Mouse (Mus musculus): ENCODE measurements around the gene Calhm3. TPM values are rescaled to one million over a fixed set of nuclear protein-coding genes. Genes with fewer than 3 reads are reported as not detected.

The Calhm3 gene
- polyA plus RNA-seq (2014; fragmentation: Nextera tagmentation; extraction: Ambion mirVana) = not detected in 2 replicates

DNA sequence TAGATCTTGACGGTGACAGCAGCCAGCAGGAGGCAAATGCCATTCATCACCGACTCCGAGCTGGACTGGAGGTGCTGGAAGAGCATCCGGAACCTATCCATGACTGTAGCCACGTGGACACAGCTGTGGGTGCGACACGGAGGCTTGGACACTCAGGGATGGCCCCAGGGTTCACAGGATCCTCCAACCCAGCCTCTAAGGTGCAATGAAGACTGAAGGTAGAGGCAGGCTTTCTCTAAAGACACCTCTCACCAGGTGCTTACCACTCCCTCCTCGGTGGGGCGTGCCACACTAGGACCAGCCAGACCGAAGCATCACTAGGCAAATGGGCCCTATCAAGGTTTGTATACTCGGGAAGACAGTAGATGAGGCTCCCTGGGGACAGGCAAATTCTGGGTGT, at the start of gene Calhm3:
Calhm3 (minus strand) TSS at position 101 of the 400 bp plus-strand sequence.
- ATAC-seq (ENCODE audit: low FRiP score, low TSS enrichment) = no peak
- no peak within 1 kb of the TSS for H3K27ac ChIP-seq (ENCODE audit: low read depth, low read length)
- H3K9ac ChIP-seq (ENCODE audit: low read depth, low read length) = no peak within 1 kb of the TSS
- no peaks in the 10 kb centered on the region for H3K9me3 ChIP-seq (ENCODE audit: control insufficient read depth, low read length)
- no peak within 1 kb of the TSS for H3K4me2 ChIP-seq (replicated peaks; ENCODE audit: low read depth, low read length)
- H3K36me3 ChIP-seq (ENCODE audit: control insufficient read depth, insufficient read depth, low read length) = no peaks in the 10 kb centered on the region
- H3K27me3 ChIP-seq (ENCODE audit: control insufficient read depth, insufficient read depth, low read length) = no peaks in the 10 kb centered on the region
- no peak within 1 kb of the TSS for H3K4me3 ChIP-seq (ENCODE audit: low read length)
- no peaks in the 10 kb centered on the region for H3K4me1 ChIP-seq (ENCODE audit: control insufficient read depth, insufficient read depth, low read length)
- 79% methylated on average over 11 of the region's 11 CpGs for WGBS

- Histone ChIP-seq H3K27ac (ENCODE audit: low read depth, low read length) (no peak overlapping the region), H3K4me1 (ENCODE audit: control insufficient read depth, insufficient read depth, low read length) (peaks cover 8% of the 10 kb centered on the region; the same call in 1 of the 2 replicates), H3K9me3 (ENCODE audit: control insufficient read depth, low read length) (no peaks in the 10 kb centered on the region), H3K9ac (ENCODE audit: low read depth, low read length) (no peak overlapping the region), H3K36me3 (ENCODE audit: control insufficient read depth, insufficient read depth, low read length) (no peaks in the 10 kb centered on the region), H3K27me3 (ENCODE audit: control insufficient read depth, insufficient read depth, low read length) (no peaks in the 10 kb centered on the region), H3K4me3 (ENCODE audit: low read length) (no peak overlapping the region), H3K4me2 (replicated peaks; ENCODE audit: low read depth, low read length) (no peak overlapping the region)
- WGBS = 100% methylated on average over 1 of the region's 1 CpGs
- no peak for ATAC-seq (ENCODE audit: low FRiP score, low TSS enrichment)
These were observed 48.6 kb upstream of the Calhm3 start for GRCm38 (mm10) chr19:47206126-47206525.

DNA sequence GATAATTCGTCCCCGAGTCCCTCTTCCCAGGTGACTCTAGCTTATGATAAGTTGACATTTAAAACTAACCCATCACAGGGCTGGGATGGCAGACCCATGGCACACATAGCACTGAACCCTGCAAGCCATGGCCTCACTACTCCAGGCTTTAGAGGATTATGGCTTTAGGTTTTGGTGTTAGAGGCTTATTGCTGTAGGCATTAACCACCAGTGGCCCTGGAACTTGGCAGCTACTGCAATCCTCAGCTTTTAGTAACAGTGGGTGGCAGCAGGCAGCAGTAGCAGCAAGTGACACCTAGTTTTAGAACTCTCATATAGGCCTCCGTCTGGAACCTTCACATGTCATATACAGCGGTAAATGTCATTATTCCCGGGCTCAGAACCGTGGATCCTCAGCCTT, 47.1 kb upstream of the Calhm3 start:
- Histone ChIP-seq H3K9ac (ENCODE audit: low read depth, low read length) (no peak overlapping the region), H3K4me2 (replicated peaks; ENCODE audit: low read depth, low read length) (no peak overlapping the region), H3K36me3 (ENCODE audit: control insufficient read depth, insufficient read depth, low read length) (no peaks in the 10 kb centered on the region), H3K27ac (ENCODE audit: low read depth, low read length) (no peak overlapping the region), H3K27me3 (ENCODE audit: control insufficient read depth, insufficient read depth, low read length) (no peaks in the 10 kb centered on the region), H3K4me1 (ENCODE audit: control insufficient read depth, insufficient read depth, low read length) (peaks cover 8% of the 10 kb centered on the region; the same call in 1 of the 2 replicates), H3K9me3 (ENCODE audit: control insufficient read depth, low read length) (no peaks in the 10 kb centered on the region), H3K4me3 (ENCODE audit: low read length) (no peak overlapping the region)
- ATAC-seq (ENCODE audit: low FRiP score, low TSS enrichment) = no peak
- 86% methylated on average over 6 of the region's 6 CpGs for WGBS

- no peaks in the 10 kb centered on the region for H3K36me3 ChIP-seq (ENCODE audit: control insufficient read depth, insufficient read depth, low read length)
- H3K9me3 ChIP-seq (ENCODE audit: control insufficient read depth, low read length) = no peaks in the 10 kb centered on the region
- H3K27me3 ChIP-seq (ENCODE audit: control insufficient read depth, insufficient read depth, low read length) = no peaks in the 10 kb centered on the region
- 94% methylated on average over 6 of the region's 6 CpGs for whole genome bisulfite sequencing
- no peak overlapping the region for H3K27ac ChIP-seq (ENCODE audit: low read depth, low read length)
- no peak overlapping the region for H3K4me3 ChIP-seq (ENCODE audit: low read length)
- H3K9ac ChIP-seq (ENCODE audit: low read depth, low read length) = no peak overlapping the region
- H3K4me1 ChIP-seq (ENCODE audit: control insufficient read depth, insufficient read depth, low read length) = peaks cover 8% of the 10 kb centered on the region; the same call in 1 of the 2 replicates
- no peak overlapping the region for H3K4me2 ChIP-seq (replicated peaks; ENCODE audit: low read depth, low read length)
- ATAC-seq (ENCODE audit: low FRiP score, low TSS enrichment) = no peak
These were observed 45.5 kb upstream of the Calhm3 start for GRCm38 (mm10) chr19:47203042-47203441.

GRCm38 (mm10) chr19:47202429-47202828, 44.9 kb upstream of the Calhm3 start:
- ATAC-seq (ENCODE audit: low FRiP score, low TSS enrichment) = peak; percentile 55; the same call in 1 of the 2 replicates
- Histone ChIP-seq H3K9ac (ENCODE audit: low read depth, low read length) (no peak overlapping the region), H3K9me3 (ENCODE audit: control insufficient read depth, low read length) (no peaks in the 10 kb centered on the region), H3K4me1 (ENCODE audit: control insufficient read depth, insufficient read depth, low read length) (peaks cover 8% of the 10 kb centered on the region; the same call in 1 of the 2 replicates), H3K4me2 (replicated peaks; ENCODE audit: low read depth, low read length) (no peak overlapping the region), H3K27me3 (ENCODE audit: control insufficient read depth, insufficient read depth, low read length) (no peaks in the 10 kb centered on the region), H3K36me3 (ENCODE audit: control insufficient read depth, insufficient read depth, low read length) (no peaks in the 10 kb centered on the region), H3K4me3 (ENCODE audit: low read length) (no peak overlapping the region), H3K27ac (ENCODE audit: low read depth, low read length) (peak overlapping the region; percentile 26; the same call in 1 of the 2 replicates)
- WGBS = 58% methylated on average over 6 of the region's 6 CpGs

GRCm38 (mm10) chr19:47201972-47202371, 44.4 kb upstream of the Calhm3 start:
- Histone ChIP-seq H3K27ac (ENCODE audit: low read depth, low read length) (peak overlapping the region; percentile 26; the same call in 1 of the 2 replicates), H3K4me2 (replicated peaks; ENCODE audit: low read depth, low read length) (no peak overlapping the region), H3K9ac (ENCODE audit: low read depth, low read length) (no peak overlapping the region), H3K4me1 (ENCODE audit: control insufficient read depth, insufficient read depth, low read length) (peaks cover 8% of the 10 kb centered on the region; the same call in 1 of the 2 replicates), H3K36me3 (ENCODE audit: control insufficient read depth, insufficient read depth, low read length) (no peaks in the 10 kb centered on the region), H3K9me3 (ENCODE audit: control insufficient read depth, low read length) (no peaks in the 10 kb centered on the region), H3K4me3 (ENCODE audit: low read length) (no peak overlapping the region), H3K27me3 (ENCODE audit: control insufficient read depth, insufficient read depth, low read length) (no peaks in the 10 kb centered on the region)
- 33% methylated on average over 12 of the region's 12 CpGs for WGBS
- ATAC-seq (ENCODE audit: low FRiP score, low TSS enrichment) = no peak; the same call in 1 of the 2 replicates

DNA sequence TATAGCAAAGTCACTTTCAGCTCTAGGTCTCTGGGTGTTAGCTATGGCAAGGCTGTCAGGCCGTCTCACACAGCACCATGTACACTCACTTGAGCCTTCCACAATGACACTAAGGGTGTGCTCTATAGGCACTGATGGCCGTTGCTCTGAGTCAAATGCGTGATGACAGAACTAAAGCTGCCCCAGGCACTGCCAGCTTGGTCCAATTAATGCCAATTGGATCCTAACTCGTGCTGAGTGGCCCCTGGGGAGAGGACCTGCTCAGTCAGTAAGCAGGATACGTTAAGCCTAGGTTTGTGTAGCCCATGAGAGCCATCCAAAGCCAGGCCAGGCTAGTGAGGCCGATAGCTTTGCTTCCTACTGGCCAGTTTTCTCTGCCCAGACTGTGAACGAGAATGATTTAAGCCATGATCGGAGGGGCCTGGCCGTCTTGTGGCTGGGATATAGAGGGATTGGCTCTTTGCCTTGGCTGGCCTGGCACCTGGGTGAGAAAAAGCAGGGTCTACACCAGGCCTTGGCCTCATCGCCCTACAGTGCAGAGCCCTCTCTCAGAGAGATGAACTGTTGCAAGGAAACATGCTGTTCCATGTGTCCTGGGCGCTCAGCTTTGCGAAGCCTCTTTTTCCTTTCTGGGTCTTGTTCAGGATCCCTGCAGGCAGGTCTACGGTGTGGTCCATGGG, 41.2 kb upstream of the Calhm3 start:
- no peaks in the 10 kb centered on the region for H3K27me3 ChIP-seq (ENCODE audit: control insufficient read depth, insufficient read depth, low read length)
- H3K36me3 ChIP-seq (ENCODE audit: control insufficient read depth, insufficient read depth, low read length) = no peaks in the 10 kb centered on the region
- no peak for ATAC-seq (ENCODE audit: low FRiP score, low TSS enrichment)
- 84% methylated on average over 13 of the region's 13 CpGs for WGBS
- no peak overlapping the region for H3K4me2 ChIP-seq (replicated peaks; ENCODE audit: low read depth, low read length)
- no peak overlapping the region for H3K27ac ChIP-seq (ENCODE audit: low read depth, low read length)
- H3K4me3 ChIP-seq (ENCODE audit: low read length) = no peak overlapping the region
- H3K9me3 ChIP-seq (ENCODE audit: control insufficient read depth, low read length) = no peaks in the 10 kb centered on the region
- no peak overlapping the region for H3K9ac ChIP-seq (ENCODE audit: low read depth, low read length)
- H3K4me1 ChIP-seq (ENCODE audit: control insufficient read depth, insufficient read depth, low read length) = peaks cover 8% of the 10 kb centered on the region; the same call in 1 of the 2 replicates

DNA sequence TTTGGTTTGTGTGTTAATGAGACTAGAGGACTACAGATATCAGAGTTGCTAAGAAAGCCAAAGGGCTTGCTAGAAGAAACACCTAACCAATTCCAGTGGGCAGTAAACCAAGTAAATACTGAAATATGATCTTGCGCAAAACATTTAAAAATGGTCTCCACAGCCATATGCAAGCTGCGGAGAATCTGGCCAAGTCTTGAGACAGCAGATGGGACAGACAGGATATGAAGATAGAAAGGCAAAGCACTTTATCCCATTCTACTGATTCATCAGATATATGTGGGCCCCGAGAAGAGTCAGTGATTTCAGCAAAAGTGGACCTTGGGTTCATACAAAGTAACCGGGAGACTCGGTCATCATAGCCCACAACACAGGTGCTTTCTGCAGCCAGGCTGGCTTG, 34.6 kb upstream of the Calhm3 start:
- no peak overlapping the region for H3K27ac ChIP-seq (ENCODE audit: low read depth, low read length)
- no peaks in the 10 kb centered on the region for H3K9me3 ChIP-seq (ENCODE audit: control insufficient read depth, low read length)
- no peak overlapping the region for H3K9ac ChIP-seq (ENCODE audit: low read depth, low read length)
- 96% methylated on average over 5 of the region's 5 CpGs for WGBS
- no peak overlapping the region for H3K4me3 ChIP-seq (ENCODE audit: low read length)
- no peaks in the 10 kb centered on the region for H3K27me3 ChIP-seq (ENCODE audit: control insufficient read depth, insufficient read depth, low read length)
- no peaks in the 10 kb centered on the region for H3K4me1 ChIP-seq (ENCODE audit: control insufficient read depth, insufficient read depth, low read length)
- no peaks in the 10 kb centered on the region for H3K36me3 ChIP-seq (ENCODE audit: control insufficient read depth, insufficient read depth, low read length)
- no peak overlapping the region for H3K4me2 ChIP-seq (replicated peaks; ENCODE audit: low read depth, low read length)
- no peak for ATAC-seq (ENCODE audit: low FRiP score, low TSS enrichment)

DNA sequence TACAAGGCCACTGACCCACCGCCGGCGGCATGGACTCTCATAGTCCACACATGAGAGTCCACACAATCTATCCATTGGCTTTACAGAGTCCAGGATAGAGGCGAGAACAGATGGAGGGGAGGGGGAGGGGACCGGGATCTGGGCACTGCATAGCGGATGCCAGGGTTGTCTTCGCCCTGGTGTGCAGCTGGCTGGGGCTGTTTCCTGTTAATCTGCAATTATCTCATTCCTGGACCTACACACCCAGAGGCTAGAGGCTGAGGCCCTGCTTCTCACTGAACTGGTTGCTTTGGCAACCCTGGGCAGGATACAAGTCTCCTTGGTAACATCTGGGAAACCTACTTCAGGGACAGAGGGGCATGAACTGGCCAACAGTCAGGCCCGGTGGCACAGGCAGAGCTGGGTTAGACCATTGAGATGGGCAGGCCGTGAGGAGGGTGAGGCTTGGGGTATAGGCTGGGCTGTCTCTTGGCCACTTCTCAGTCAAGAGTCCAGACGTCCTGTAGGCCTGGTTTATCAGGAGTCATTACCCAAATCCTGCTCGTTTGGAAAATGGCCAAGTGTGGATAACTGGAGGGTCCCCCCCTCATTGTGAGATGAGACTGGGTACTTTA, 31.1 kb upstream of the Calhm3 start:
- H3K4me1 ChIP-seq (ENCODE audit: control insufficient read depth, insufficient read depth, low read length) = no peaks in the 10 kb centered on the region
- H3K36me3 ChIP-seq (ENCODE audit: control insufficient read depth, insufficient read depth, low read length) = no peaks in the 10 kb centered on the region
- H3K4me2 ChIP-seq (replicated peaks; ENCODE audit: low read depth, low read length) = no peak overlapping the region
- H3K9me3 ChIP-seq (ENCODE audit: control insufficient read depth, low read length) = no peaks in the 10 kb centered on the region
- 0 out of 2 replicates have a peak, but pooled peaks have one; percentile 35 for ATAC-seq (ENCODE audit: low FRiP score, low TSS enrichment)
- H3K27ac ChIP-seq (ENCODE audit: low read depth, low read length) = no peak overlapping the region
- H3K27me3 ChIP-seq (ENCODE audit: control insufficient read depth, insufficient read depth, low read length) = no peaks in the 10 kb centered on the region
- 75% methylated on average over 11 of the region's 11 CpGs for WGBS
- H3K9ac ChIP-seq (ENCODE audit: low read depth, low read length) = no peak overlapping the region
- no peak overlapping the region for H3K4me3 ChIP-seq (ENCODE audit: low read length)
